Mouse (Mus musculus) mammary gland, adult 2 months (tissue): ENCODE data around the gene Galntl5. TPM values are rescaled to one million over a fixed set of nuclear protein-coding genes. Genes with fewer than 3 reads are reported as not detected.

Experiments used
- polyA plus RNA-seq: library from polyadenylated mRNA; depleted of rRNA; stranded (reverse); fragments of >200 nt; gene quantifications from 2 replicates; pipeline ENCODE4 v1.2.3, GENCODE M21; 2012; ENCODE audit warnings: low replicate concordance; rRNA removed

Gene Galntl5
- polyA plus RNA-seq, result not detected in 2 replicates

GRCm38 (mm10) chr5:25181004-25181531 lies at the start of gene Galntl5:
TSS of gene Galntl5 (plus strand) at chr5:25181460.

GRCm38 (mm10) chr5:25221604-25222003 lies 40.3 kb downstream of the Galntl5 start, which contains the start of gene Galnt11:
TSS of gene Galnt11 (plus strand) at chr5:25221904.

GRCm38 (mm10) chr5:25222752-25223702 lies 41.8 kb downstream of the Galntl5 start, which contains the start of gene E130116L18Rik:
TSS of gene E130116L18Rik (minus strand) at chr5:25223153.

Other genes starting within 250 kb of the Galntl5 start
- 14.0 and 24.6 TPM in 2 replicates for gene Prkag2, start 80.8 kb upstream of the Galntl5 start, polyA plus RNA-seq
- 11.0 and 16.8 TPM in 2 replicates for gene Galnt11, start 40.4 kb downstream of the Galntl5 start, polyA plus RNA-seq
- not detected in 2 replicates for gene E130116L18Rik, start 41.7 kb downstream of the Galntl5 start, polyA plus RNA-seq